Mouse (Mus musculus) urinary bladder, postnatal 4 days (tissue): Measurements from ENCODE around the gene Cebpa.

Experiments
- DNase-seq, 2 experiments: peaks; one replicate each; pipeline ENCODE4 v3.0.0; 2021 to 2022; ENCODE audit warnings: low spot score in 2 of 2

Gene Cebpa

GRCm38 (mm10) chr7:35146269-35146668, 27.2 kb downstream of the Cebpa start:
- DNase-seq: no peak

GRCm38 (mm10) chr7:35149616-35150433, 30.7 kb downstream of the Cebpa start:
- DNase-seq: no peak

- DNase-seq: no peak
Measured at GRCm38 (mm10) chr7:35150860-35151259, 31.8 kb downstream of the Cebpa start.

- no peak for DNase-seq
Measured at GRCm38 (mm10) chr7:35154449-35154848, 35.4 kb downstream of the Cebpa start.

- DNase-seq: no peak
Measured at GRCm38 (mm10) chr7:35156561-35157477, 37.7 kb downstream of the Cebpa start.

- DNase-seq: no peak
Measured at GRCm38 (mm10) chr7:35157512-35157911, 38.4 kb downstream of the Cebpa start.

GRCm38 (mm10) chr7:35162443-35162842, 43.4 kb downstream of the Cebpa start:
- DNase-seq: no peak

- DNase-seq: no peak
Measured at GRCm38 (mm10) chr7:35163600-35163999, 44.5 kb downstream of the Cebpa start.

GRCm38 (mm10) chr7:35164131-35164530, 45.0 kb downstream of the Cebpa start:
- no peak for DNase-seq

- DNase-seq: no peak
Measured at GRCm38 (mm10) chr7:35166988-35167387, 47.9 kb downstream of the Cebpa start.

- no peak for DNase-seq
Measured at GRCm38 (mm10) chr7:35167925-35168324, 48.8 kb downstream of the Cebpa start.

- DNase-seq: peak; percentile 77 to 93
Measured at GRCm38 (mm10) chr7:35169341-35169740, 50.2 kb downstream of the Cebpa start.
